Mouse (Mus musculus) CH12.LX (cell line): ENCODE results near the gene BC004004. TPM values are rescaled to one million over a fixed set of nuclear protein-coding genes. Genes with fewer than 3 reads are reported as not detected.
A peak's percentile ranks its signal among the peaks of the same experiment; 100 is the strongest.

Experiments
- DNase-seq: peaks from one replicate; pipeline ENCODE4 v3.0.0-alpha.2; 2013; ENCODE audit errors: extremely low read depth
- H3K27ac ChIP-seq: 2 replicates; pipeline ENCODE4 v1.5.1; 2012; ENCODE audit warnings: low read depth, mild to moderate bottlenecking, control low read depth, moderate library complexity; ENCODE audit not compliant: insufficient read depth
- H3K27me3 ChIP-seq: replicated peaks from 2 replicates; pipeline ENCODE3; 2012; ENCODE audit warnings: inconsistent platforms
- H3K36me3 ChIP-seq, 2 experiments: replicated peaks in 1 of 2; 2 replicates each; pipeline versions ENCODE3 to v1.6.1; 2012; ENCODE audit warnings: inconsistent platforms in 1 of 2, low read length in 1 of 2, mild to moderate bottlenecking in 1 of 2, mixed read lengths in 1 of 2, moderate library complexity in 1 of 2; ENCODE audit not compliant: control insufficient read depth in 1 of 2, insufficient read depth in 1 of 2
- H3K4me1 ChIP-seq, 2 experiments: 2 replicates each; pipeline ENCODE4 v1.6.1; 2012; ENCODE audit warnings: inconsistent platforms in 1 of 2, moderate library complexity in 1 of 2; ENCODE audit not compliant: insufficient read depth in 2 of 2, control insufficient read depth in 1 of 2
- H3K4me2 ChIP-seq: 2 replicates; pipeline ENCODE4 v1.6.1; 2012; ENCODE audit warnings: low read depth, mild to moderate bottlenecking, control low read depth; ENCODE audit not compliant: poor library complexity, insufficient read depth, severe bottlenecking
- H3K4me3 ChIP-seq, 3 experiments: fragments of 150-350 bp in 1 of 3; sonication (generic) in 1 of 3; replicated peaks in 1 of 3; 2 replicates each; pipeline versions ENCODE3 to v1.5.1; 2011 to 2012; ENCODE audit warnings: low read depth in 2 of 3, low read length in 2 of 3, mild to moderate bottlenecking in 2 of 3, moderate library complexity in 2 of 3, control low read depth in 1 of 3, improper control_type of control experiment in 1 of 3, inconsistent platforms in 1 of 3, mixed read lengths in 1 of 3; ENCODE audit not compliant: poor library complexity in 1 of 3
- H3K79me2 ChIP-seq: replicated peaks from 2 replicates; pipeline ENCODE4 v1.6.1; 2012; ENCODE audit warnings: mild to moderate bottlenecking, moderate library complexity; ENCODE audit not compliant: control insufficient read depth, poor library complexity, insufficient read depth, severe bottlenecking; ENCODE audit errors: extremely low read depth
- H3K9ac ChIP-seq: 2 replicates; pipeline ENCODE4 v1.6.1; 2012; ENCODE audit warnings: low read depth, mild to moderate bottlenecking, control low read depth, moderate library complexity; ENCODE audit not compliant: insufficient read depth
- H3K9me3 ChIP-seq: replicated peaks from 2 replicates; pipeline ENCODE3; 2012; ENCODE audit warnings: low read length, inconsistent platforms, mixed read lengths
- BHLHE40 ChIP-seq: IDR thresholded peaks from 2 replicates; pipeline ENCODE4 v1.6.1; 2011; ENCODE audit warnings: mild to moderate bottlenecking, low read depth, low read length, improper control_type of control experiment
- CTCF ChIP-seq, 2 experiments: IDR thresholded peaks in 1 of 2; conservative IDR thresholded peaks in 1 of 2; 2 replicates each; pipeline ENCODE4 v1.5.1; 2011 to 2012; ENCODE audit warnings: low read depth in 2 of 2, low read length in 2 of 2, improper control_type of control experiment in 1 of 2, inconsistent platforms in 1 of 2, mild to moderate bottlenecking in 1 of 2, moderate library complexity in 1 of 2
- E2F4 ChIP-seq: IDR thresholded peaks from 2 replicates; pipeline ENCODE4 v1.6.1; 2011; ENCODE audit warnings: low read depth, low read length, improper control_type of control experiment; ENCODE audit not compliant: insufficient replicate concordance
- ELF1 ChIP-seq: IDR thresholded peaks from 2 replicates; pipeline ENCODE4 v1.6.1; 2014; ENCODE audit warnings: low read depth, mild to moderate bottlenecking, inconsistent platforms, low read length, improper control_type of control experiment
- EP300 ChIP-seq: IDR thresholded peaks from 2 replicates; pipeline ENCODE4 v1.6.1; 2011; ENCODE audit warnings: low read length, improper control_type of control experiment
- KAT2A ChIP-seq: IDR thresholded peaks from 2 replicates; pipeline ENCODE4 v1.6.1; 2012; ENCODE audit warnings: low read length, improper control_type of control experiment, inconsistent platforms; ENCODE audit not compliant: insufficient replicate concordance
- MAZ ChIP-seq: IDR thresholded peaks from 2 replicates; pipeline ENCODE4 v1.6.1; 2012; ENCODE audit warnings: low read depth, mild to moderate bottlenecking, inconsistent platforms, low read length, improper control_type of control experiment, moderate library complexity
- MYC ChIP-seq: IDR thresholded peaks from 2 replicates; pipeline ENCODE4 v1.6.1; 2011; ENCODE audit warnings: low read depth, mild to moderate bottlenecking, improper control_type of control experiment, low read length
- NELFE ChIP-seq: IDR thresholded peaks from 2 replicates; pipeline ENCODE4 v1.6.1; 2011; ENCODE audit warnings: low read depth, low read length, improper control_type of control experiment
- NRF1 ChIP-seq: IDR thresholded peaks from 2 replicates; pipeline ENCODE4 v1.6.1; 2014; ENCODE audit warnings: low read depth, mild to moderate bottlenecking, inconsistent platforms, low read length, improper control_type of control experiment, moderate library complexity
- POLR2A ChIP-seq: IDR thresholded peaks from 2 replicates; pipeline ENCODE4 v1.6.1; 2011; ENCODE audit warnings: low read depth, mild to moderate bottlenecking, improper control_type of control experiment, low read length
- POLR2AphosphoS2 ChIP-seq: IDR thresholded peaks from 2 replicates; pipeline ENCODE4 v1.6.1; 2011; ENCODE audit warnings: low read depth, low read length, improper control_type of control experiment
- RCOR1 ChIP-seq: conservative IDR thresholded peaks from 2 replicates; pipeline ENCODE4 v1.6.1; 2012; ENCODE audit warnings: low read depth, mild to moderate bottlenecking, inconsistent platforms, low read length, improper control_type of control experiment
- SIN3A ChIP-seq: IDR thresholded peaks from 2 replicates; pipeline ENCODE4 v1.6.1; 2012; ENCODE audit warnings: low read length, improper control_type of control experiment, inconsistent platforms
- SMC3 ChIP-seq: IDR thresholded peaks from 2 replicates; pipeline ENCODE4 v1.6.1; 2011; ENCODE audit warnings: low read depth, low read length, improper control_type of control experiment
- TBP ChIP-seq: conservative IDR thresholded peaks from 2 replicates; pipeline ENCODE4 v1.6.1; 2011; ENCODE audit warnings: low read depth, low read length, improper control_type of control experiment
- TCF12 ChIP-seq: IDR thresholded peaks from 2 replicates; pipeline ENCODE4 v1.6.1; 2014; ENCODE audit warnings: low read depth, mild to moderate bottlenecking, inconsistent platforms, low read length, improper control_type of control experiment
- USF1 ChIP-seq: IDR thresholded peaks from 2 replicates; pipeline ENCODE4 v1.6.1; 2014; ENCODE audit warnings: low read depth, mild to moderate bottlenecking, inconsistent platforms, low read length, improper control_type of control experiment
- USF2 ChIP-seq: conservative IDR thresholded peaks from 2 replicates; pipeline ENCODE4 v1.6.1; 2011; ENCODE audit warnings: low read depth, low read length, improper control_type of control experiment
- ZMIZ1 ChIP-seq: IDR thresholded peaks from 2 replicates; pipeline ENCODE4 v1.6.1; 2012; ENCODE audit warnings: low read depth, mild to moderate bottlenecking, inconsistent platforms, low read length, improper control_type of control experiment
- dilution Hi-C: fragments of 300-500 bp; cut with MboI; formaldehyde crosslinking; loops from 2 replicates; pipeline ENCODE4 v1.14.3; 2020; ENCODE audit warnings: low sequenced_read_pairs; ENCODE audit not compliant: extremely low pct_unique_long_range_greater_than_20kb, extremely low pct_ligation_motif_present
- in situ Hi-C: fragments of 300-500 bp; cut with MboI; formaldehyde crosslinking; loops from 3 replicates; pipeline ENCODE4 v1.14.3; 2019; ENCODE audit warnings: low sequenced_read_pairs, low pct_ligation_motif_present, low pct_unique_long_range_greater_than_20kb, mixed read lengths
- polyA plus RNA-seq: library from polyadenylated mRNA; unstranded; fragments of >175 nt; gene quantifications from 2 replicates; pipeline ENCODE4 v1.2.1, GENCODE M21; 2012; ENCODE audit warnings: low read depth; ENCODE audit not compliant: insufficient read length
- total RNA-seq, 2 experiments: library from RNA; depleted of rRNA; stranded (reverse); fragments of 300-350 nt in 1 of 2; fragments of >200 nt in 1 of 2; gene quantifications; 2 replicates each; pipeline ENCODE4 v1.2.3; 2012 to 2014

The BC004004 gene
- total and polyA plus RNA-seq, 3 experiments: 67.9 to 89.1 (median 75.1) TPM

DNA sequence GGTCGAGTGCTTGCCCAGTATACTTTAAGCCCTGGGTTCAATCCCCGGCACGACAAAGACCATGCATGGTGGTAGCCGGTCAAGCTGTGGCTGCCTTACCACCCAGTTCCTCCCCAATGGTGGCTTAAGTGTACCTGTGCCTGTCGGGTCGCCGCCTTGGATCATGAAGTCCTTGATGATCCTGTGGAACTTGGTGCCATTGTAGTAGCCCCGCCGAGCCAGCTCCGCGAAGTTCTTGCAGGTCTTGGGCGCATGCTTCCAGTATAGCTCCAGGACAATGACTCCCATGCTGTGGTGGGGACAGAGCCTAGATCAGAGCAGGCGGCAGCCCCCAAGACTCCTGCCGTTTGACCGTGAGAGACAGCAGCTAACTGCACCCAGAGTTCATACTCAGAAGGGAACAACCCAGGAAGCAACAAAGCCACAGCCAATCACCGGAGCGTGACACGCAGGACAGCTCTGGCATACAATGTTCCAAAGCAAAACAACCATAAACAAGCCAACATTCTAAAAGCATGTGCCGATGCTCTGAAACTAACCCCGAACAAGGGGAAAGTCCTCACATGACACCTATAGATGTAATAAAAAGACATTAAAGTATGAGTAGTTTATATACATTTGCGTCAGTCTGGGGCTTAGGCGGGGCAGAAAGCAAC lies 6.9 kb upstream of the BC004004 start:
- Histone ChIP-seq H3K4me1 (peaks cover 13 to 47% of the 10 kb centered on the region in 2 experiments), H3K36me3 (peaks cover 27 to 39% of the 10 kb centered on the region in 2 experiments), H3K9me3 (no peaks in the 10 kb centered on the region), H3K27ac (peak overlapping the region; percentile 56), H3K79me2 (peaks cover 52% of the 10 kb centered on the region), H3K9ac (peak overlapping the region; percentile 5; the same call in 1 of the 2 replicates), H3K4me3 (peak overlapping the region; percentile 47 to 58 (median 54)), H3K27me3 (no peaks in the 10 kb centered on the region), H3K4me2 (peak overlapping the region; percentile 86)
- no peak for TF ChIP-seq TCF12
- TF ChIP-seq NRF1: no peak
- peak; percentile 71; the same call in 1 of the 2 replicates for TF ChIP-seq SIN3A
- peak; percentile 42; the same call in 1 of the 2 replicates for TF ChIP-seq BHLHE40
- TF ChIP-seq ELF1: no peak
- peak; percentile 10; the same call in 1 of the 2 replicates for TF ChIP-seq NELFE
- TF ChIP-seq TBP: no peak
- no peak for TF ChIP-seq MAZ
- TF ChIP-seq EP300: 0 out of 2 replicates have a peak, but pooled peaks have one; percentile 8
- no peak for TF ChIP-seq E2F4
- TF ChIP-seq SMC3: no peak
- no peak for TF ChIP-seq ZMIZ1
- no peak for TF ChIP-seq USF2
- no peak for TF ChIP-seq POLR2AphosphoS2
- no peak for TF ChIP-seq RCOR1
- in situ Hi-C loops (loop anchor here (5.0 kb wide), 2 partner anchors 106 to 251 kb away; no protein-coding TSS in a partner anchor), dilution Hi-C loops (no loop called here)
- peak; percentile 52 for DNase-seq

DNA sequence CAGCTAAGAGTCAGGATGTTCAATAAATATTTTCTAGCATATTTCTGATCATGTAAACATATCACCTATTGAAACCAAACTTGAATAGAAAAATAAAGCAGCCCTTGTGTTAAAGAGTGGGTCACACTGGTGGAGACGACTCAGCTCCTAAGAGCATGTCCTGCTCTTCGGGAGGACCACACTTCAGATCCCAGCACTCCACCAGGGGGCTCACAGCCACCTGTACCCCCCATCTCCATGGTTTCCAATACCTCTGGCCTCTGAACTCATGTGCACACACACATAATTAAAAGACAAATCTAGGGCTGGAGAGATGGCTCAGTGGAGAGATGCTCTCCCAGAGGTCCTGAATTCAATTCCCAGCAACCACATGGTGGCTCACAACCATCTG lies 6.3 kb upstream of the BC004004 start:
- H3K27me3 ChIP-seq: no peaks in the 10 kb centered on the region
- H3K4me3 ChIP-seq: peak overlapping the region; percentile 47 to 58 (median 54)
- dilution Hi-C loops (no loop called here), in situ Hi-C loops (loop anchor here (5.0 kb wide), 2 partner anchors 105 to 250 kb away; no protein-coding TSS in a partner anchor)
- peaks cover 22 to 34% of the 10 kb centered on the region in 2 experiments for H3K36me3 ChIP-seq
- no peak for DNase-seq
- H3K27ac ChIP-seq: no peak overlapping the region
- no peak for TF ChIP-seq ELF1
- no peak for TF ChIP-seq EP300
- TF ChIP-seq MYC: no peak
- TF ChIP-seq POLR2A: no peak
- TF ChIP-seq KAT2A: no peak
- TF ChIP-seq POLR2AphosphoS2: no peak
- no peak for TF ChIP-seq USF1
- no peak for TF ChIP-seq RCOR1
- TF ChIP-seq CTCF (conservative IDR thresholded peaks at IDR 0.05 in 1 of 2, IDR thresholded peaks at IDR 0.05 in 1 of 2; ENCODE audit: low read depth in 2 of 2, low read length in 2 of 2): peak in 1 of 2 experiments; percentile 44; a peak in 2 of 4 replicates
- peaks cover 46% of the 10 kb centered on the region for H3K79me2 ChIP-seq
- peak overlapping the region; percentile 86 for H3K4me2 ChIP-seq
- no peak overlapping the region for H3K9ac ChIP-seq
- peaks cover 13 to 43% of the 10 kb centered on the region in 2 experiments for H3K4me1 ChIP-seq
- no peaks in the 10 kb centered on the region for H3K9me3 ChIP-seq
